Mouse (Mus musculus) gastrocnemius, adult 18-20 months (tissue): ENCODE data around the gene Klhl2. TPM values are rescaled to one million over a fixed set of nuclear protein-coding genes. Genes with fewer than 3 reads are reported as not detected.

ENCODE experiments used
- DNase-seq: peaks from one replicate; pipeline ENCODE4 v3.0.0; 2021; ENCODE audit warnings: low spot score
- total RNA-seq, 2 experiments: library from RNA; stranded (reverse); gene quantifications; 2 replicates each; pipeline ENCODE4 v1.2.3; 2021

Klhl2 gene
- total RNA-seq, 2 experiments from 2014 or later = 6.0 to 8.1 TPM

GRCm38 (mm10) chr8:64832581-64833135, 17.2 kb downstream of the Klhl2 start:
- no peak for DNase-seq

- DNase-seq = no peak
These were observed 18.2 kb downstream of the Klhl2 start for GRCm38 (mm10) chr8:64831656-64832055.

GRCm38 (mm10) chr8:64829921-64830320, 19.9 kb downstream of the Klhl2 start:
- DNase-seq = no peak

GRCm38 (mm10) chr8:64829391-64829790, 20.4 kb downstream of the Klhl2 start:
- no peak for DNase-seq

- no peak for DNase-seq
These were observed 21.4 kb downstream of the Klhl2 start for GRCm38 (mm10) chr8:64828466-64828865.

- DNase-seq = no peak
These were observed 22.5 kb downstream of the Klhl2 start for GRCm38 (mm10) chr8:64827356-64827755.

- DNase-seq = no peak
These were observed 23.4 kb downstream of the Klhl2 start for GRCm38 (mm10) chr8:64826461-64826860.

GRCm38 (mm10) chr8:64823905-64824304, 25.9 kb downstream of the Klhl2 start:
- no peak for DNase-seq

GRCm38 (mm10) chr8:64820940-64821339, 28.9 kb downstream of the Klhl2 start:
- DNase-seq = no peak

GRCm38 (mm10) chr8:64811790-64812189, 38.0 kb downstream of the Klhl2 start:
- no peak for DNase-seq

- no peak for DNase-seq
These were observed 38.7 kb downstream of the Klhl2 start for GRCm38 (mm10) chr8:64811083-64811482.

- no peak for DNase-seq
These were observed 43.3 kb downstream of the Klhl2 start for GRCm38 (mm10) chr8:64806558-64806957.

- DNase-seq = no peak
These were observed 44.8 kb downstream of the Klhl2 start for GRCm38 (mm10) chr8:64804971-64805370.

GRCm38 (mm10) chr8:64799306-64799705, 50.5 kb downstream of the Klhl2 start:
- DNase-seq = no peak

GRCm38 (mm10) chr8:64798503-64798902, 51.3 kb downstream of the Klhl2 start:
- no peak for DNase-seq

GRCm38 (mm10) chr8:64797751-64798150, 52.1 kb downstream of the Klhl2 start:
- no peak for DNase-seq

GRCm38 (mm10) chr8:64791250-64791881, 58.5 kb downstream of the Klhl2 start:
- no peak for DNase-seq

- no peak for DNase-seq
These were observed 59.4 kb downstream of the Klhl2 start for GRCm38 (mm10) chr8:64790418-64790817.

- peak; percentile 21 for DNase-seq
These were observed 61.1 kb downstream of the Klhl2 start for GRCm38 (mm10) chr8:64788715-64789114.

GRCm38 (mm10) chr8:64786801-64787200, 63.0 kb downstream of the Klhl2 start:
- no peak for DNase-seq

- DNase-seq = no peak
These were observed 65.6 kb downstream of the Klhl2 start for GRCm38 (mm10) chr8:64784235-64784634.

GRCm38 (mm10) chr8:64781947-64782346, 67.9 kb downstream of the Klhl2 start:
- no peak for DNase-seq

- DNase-seq = no peak
These were observed 71.9 kb downstream of the Klhl2 start for GRCm38 (mm10) chr8:64777925-64778324.

GRCm38 (mm10) chr8:64774136-64774535, 75.7 kb downstream of the Klhl2 start:
- no peak for DNase-seq
